Mouse (Mus musculus): ENCODE results near the gene Tpk1. TPM values are rescaled to one million over a fixed set of nuclear protein-coding genes. Genes with fewer than 3 reads are reported as not detected.

The Tpk1 gene
- polyA plus RNA-seq (2014; fragmentation: Illumina TruSeq; extraction: RNeasy Lipid Tissue Mini Kit (QIAGEN cat#74804); ENCODE audit: low replicate concordance), result 70.2 TPM

DNA sequence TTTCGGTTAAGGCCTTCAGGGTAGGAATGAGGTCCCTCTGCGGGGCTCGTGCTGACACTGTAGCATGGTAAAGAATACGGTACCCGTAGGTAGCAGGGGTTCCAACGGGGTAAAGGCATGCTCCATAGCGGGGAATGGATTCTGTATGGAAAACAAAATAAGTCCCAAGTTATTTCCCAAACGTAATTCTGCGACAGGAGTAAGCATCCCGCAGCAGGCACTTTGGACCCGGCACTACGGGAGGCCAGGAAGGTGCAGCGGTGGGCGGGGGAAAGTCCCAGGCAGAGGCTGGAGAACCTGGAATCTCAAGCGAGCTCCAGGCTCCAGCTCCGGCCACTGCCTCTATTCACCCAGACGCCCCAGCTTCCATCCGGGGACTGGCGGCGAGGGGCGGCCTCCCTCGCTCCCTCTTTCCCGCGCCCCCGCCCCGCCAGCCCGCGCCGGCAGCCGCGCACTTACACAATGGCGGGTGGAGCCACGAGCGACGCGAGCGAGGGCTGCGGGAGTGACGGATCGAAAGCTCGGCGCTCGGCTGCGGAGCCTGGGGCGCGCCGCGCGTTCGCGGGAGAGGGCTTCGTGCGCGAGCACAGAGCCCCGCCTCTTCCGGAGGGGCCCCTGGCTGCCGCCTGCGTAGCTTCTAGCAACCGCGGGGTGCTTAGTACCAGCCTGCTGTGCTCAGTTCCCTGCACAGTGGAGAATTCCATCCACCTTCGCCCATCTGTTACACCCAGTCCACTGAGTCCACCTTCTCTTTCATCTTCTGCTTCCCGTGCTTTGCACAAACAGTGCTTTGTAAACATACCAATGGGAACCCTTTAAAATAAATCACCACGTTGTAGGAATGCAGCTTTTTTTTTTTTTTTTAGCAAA, at the start of gene Tpk1:
TSS of gene Tpk1 (minus strand) at position 602 of the 870 bp plus-strand sequence.

DNA sequence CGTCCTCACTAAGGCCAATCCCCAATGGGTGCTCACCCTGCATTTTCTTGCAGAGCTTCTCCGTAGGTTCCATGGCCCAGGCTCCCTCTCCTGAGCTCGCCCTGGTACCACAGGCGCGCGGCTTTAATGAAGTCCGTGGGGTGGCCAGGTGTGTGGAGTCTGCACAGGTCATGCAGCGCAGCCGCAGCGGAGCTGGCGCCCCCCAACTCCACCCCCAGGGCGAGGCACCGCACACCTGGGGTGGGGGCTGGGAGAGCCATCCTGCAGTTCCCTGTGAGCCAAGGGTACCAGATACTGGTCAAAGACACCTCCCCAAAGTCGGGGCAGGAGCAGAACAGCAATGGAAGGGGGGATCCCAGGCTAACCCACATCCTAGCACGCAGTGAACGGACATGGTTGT, 356.6 kb downstream of the Tpk1 start, which contains the start of gene Nobox:
TSS of gene Nobox (minus strand) at position 101 of the 400 bp plus-strand sequence.

All from small intestine, adult 10 weeks (tissue).